Mouse (Mus musculus) heart, embryonic 11.5 days (tissue): ENCODE data around the gene Rab11fip3. TPM values are rescaled to one million over a fixed set of nuclear protein-coding genes. Genes with fewer than 3 reads are reported as not detected.
A peak's percentile ranks its signal among the peaks of the same experiment; 100 is the strongest.

Source experiments
- ATAC-seq: fragments of 200-750 bp; cut with Nextera tagmentation; replicated peaks from 2 replicates; pipeline ENCODE4 v1.8.0; 2017; ENCODE audit warnings: moderate library complexity; ENCODE audit not compliant: insufficient number of reproducible peaks, low FRiP score, low TSS enrichment
- H3K27ac ChIP-seq: fragments of 300-500 bp; sonication (generic); 2 replicates; pipeline ENCODE4 v1.5.1; 2014; ENCODE audit warnings: mild to moderate bottlenecking, low read depth, low read length
- H3K27me3 ChIP-seq: fragments of 300-500 bp; sonication (generic); 2 replicates; pipeline ENCODE4 v1.6.1; 2014; ENCODE audit warnings: mild to moderate bottlenecking, low read length, mixed read lengths; ENCODE audit not compliant: control insufficient read depth, insufficient read depth
- H3K36me3 ChIP-seq: fragments of 300-500 bp; sonication (generic); 2 replicates; pipeline ENCODE4 v1.6.1; 2014; ENCODE audit warnings: mild to moderate bottlenecking, low read length, moderate library complexity, mixed read lengths; ENCODE audit not compliant: control insufficient read depth, insufficient read depth
- H3K4me1 ChIP-seq: fragments of 300-500 bp; sonication (generic); 2 replicates; pipeline ENCODE4 v1.6.1; 2014; ENCODE audit warnings: low read length; ENCODE audit not compliant: control insufficient read depth, insufficient read depth
- H3K4me2 ChIP-seq: fragments of 300-500 bp; sonication (generic); 2 replicates; pipeline ENCODE4 v1.6.1; 2014; ENCODE audit warnings: mild to moderate bottlenecking, moderate library complexity
- H3K4me3 ChIP-seq: fragments of 300-500 bp; sonication (generic); 2 replicates; pipeline ENCODE4 v1.5.1; 2014; ENCODE audit warnings: low read depth, low read length
- H3K9ac ChIP-seq: fragments of 300-500 bp; sonication (generic); 2 replicates; pipeline ENCODE4 v1.6.1; 2014; ENCODE audit warnings: mild to moderate bottlenecking, low read depth, low read length, moderate library complexity
- H3K9me3 ChIP-seq: fragments of 300-500 bp; sonication (generic); replicated peaks from 2 replicates; pipeline ENCODE4 v1.6.1; 2016; ENCODE audit warnings: low read length; ENCODE audit not compliant: control insufficient read depth
- WGBS: fragments of 180-500 bp; shearing (Covaris S2); extraction: QIAGEN DNeasy Blood & Tissue Kit; methylation state at CpG from one replicate; pipeline ENCODE4 v1.1.7; 2014; ENCODE audit not compliant: insufficient replicate concordance; 5-methylcytosine and 5-hydroxymethylcytosine counted together
- polyA plus RNA-seq: library from polyadenylated mRNA; unstranded; fragments of >200 nt; fragmentation: Nextera tagmentation; extraction: Ambion mirVana; gene quantifications from 2 replicates; pipeline ENCODE4 v1.2.1, GENCODE M21; 2014

Rab11fip3 gene
- polyA plus RNA-seq, 1 experiment from 2014 or later = 11.9 TPM

- Histone ChIP-seq H3K27ac (peak within 1 kb of the TSS; percentile 50; the same call in 1 of the 2 replicates), H3K9me3 (no peaks in the 10 kb centered on the region), H3K4me3 (peak within 1 kb of the TSS; percentile 75), H3K27me3 (no peaks in the 10 kb centered on the region), H3K4me2 (peak within 1 kb of the TSS; percentile 88), H3K36me3 (0 out of 2 replicates have a peak, but pooled peaks cover 2% of the 10 kb centered on the region), H3K9ac (peak within 1 kb of the TSS; percentile 86), H3K4me1 (peaks cover 9% of the 10 kb centered on the region; the same call in 1 of the 2 replicates)
- 4% methylated on average over 47 of the region's 47 CpGs for WGBS
- peak; percentile 74 for ATAC-seq
Measured at GRCm38 (mm10) chr17:26095121-26095740, 25.9 kb upstream of the Rab11fip3 start, which contains the start of gene Nme4. TSS of gene Nme4 (minus strand) at chr17:26095602.

GRCm38 (mm10) chr17:26094531-26095110, 25.3 kb upstream of the Rab11fip3 start:
- H3K27ac ChIP-seq = no peak overlapping the region
- peaks cover 9% of the 10 kb centered on the region; the same call in 1 of the 2 replicates for H3K4me1 ChIP-seq
- H3K4me3 ChIP-seq = peak overlapping the region; percentile 75
- H3K36me3 ChIP-seq = 0 out of 2 replicates have a peak, but pooled peaks cover 2% of the 10 kb centered on the region
- peak overlapping the region; percentile 88 for H3K4me2 ChIP-seq
- no peaks in the 10 kb centered on the region for H3K9me3 ChIP-seq
- H3K27me3 ChIP-seq = no peaks in the 10 kb centered on the region
- ATAC-seq = 0 out of 2 replicates have a peak, but pooled peaks have one; percentile 3
- peak overlapping the region; percentile 86 for H3K9ac ChIP-seq
- 28% methylated on average over 9 of the region's 9 CpGs for WGBS

- ATAC-seq = peak; percentile 67
- H3K36me3 ChIP-seq = 0 out of 2 replicates have a peak, but pooled peaks cover 2% of the 10 kb centered on the region
- 2% methylated on average over 32 of the region's 32 CpGs for WGBS
- peak within 1 kb of the TSS; percentile 3 for H3K27ac ChIP-seq
- H3K4me3 ChIP-seq = peak within 1 kb of the TSS; percentile 48
- H3K4me1 ChIP-seq = 0 out of 2 replicates have a peak, but pooled peaks cover 5% of the 10 kb centered on the region
- H3K27me3 ChIP-seq = no peaks in the 10 kb centered on the region
- H3K9ac ChIP-seq = peak within 1 kb of the TSS; percentile 63
- H3K9me3 ChIP-seq = no peaks in the 10 kb centered on the region
- peak within 1 kb of the TSS; percentile 93 for H3K4me2 ChIP-seq
Measured at GRCm38 (mm10) chr17:26089905-26090632, 20.7 kb upstream of the Rab11fip3 start, which contains the start of gene Decr2. TSS of gene Decr2 (minus strand) at chr17:26090337.

GRCm38 (mm10) chr17:26087059-26087564, 17.8 kb upstream of the Rab11fip3 start:
- 86% methylated on average over 9 of the region's 9 CpGs for WGBS
- Histone ChIP-seq H3K27ac (no peak overlapping the region), H3K36me3 (peaks cover 3% of the 10 kb centered on the region; the same call in 1 of the 2 replicates), H3K27me3 (no peaks in the 10 kb centered on the region), H3K9ac (no peak overlapping the region), H3K4me3 (no peak overlapping the region), H3K9me3 (no peaks in the 10 kb centered on the region), H3K4me2 (no peak overlapping the region), H3K4me1 (no peaks in the 10 kb centered on the region)
- ATAC-seq = no peak

GRCm38 (mm10) chr17:26080867-26081266, 11.5 kb upstream of the Rab11fip3 start:
- no peaks in the 10 kb centered on the region for H3K4me1 ChIP-seq
- 0 out of 2 replicates have a peak, but pooled peaks cover 3% of the 10 kb centered on the region for H3K27me3 ChIP-seq
- ATAC-seq = no peak
- peaks cover 3% of the 10 kb centered on the region; the same call in 1 of the 2 replicates for H3K36me3 ChIP-seq
- H3K9ac ChIP-seq = no peak overlapping the region
- 19% methylated on average over 2 of the region's 2 CpGs for WGBS
- no peak overlapping the region for H3K4me2 ChIP-seq
- H3K9me3 ChIP-seq = no peaks in the 10 kb centered on the region
- H3K4me3 ChIP-seq = no peak overlapping the region
- no peak overlapping the region for H3K27ac ChIP-seq

- WGBS = 72% methylated on average over 2 of the region's 2 CpGs
- Histone ChIP-seq H3K9me3 (no peaks in the 10 kb centered on the region), H3K9ac (no peak overlapping the region), H3K27ac (no peak overlapping the region), H3K4me3 (no peak overlapping the region), H3K4me2 (no peak overlapping the region), H3K27me3 (0 out of 2 replicates have a peak, but pooled peaks cover 3% of the 10 kb centered on the region), H3K36me3 (peaks cover 3% of the 10 kb centered on the region; the same call in 1 of the 2 replicates), H3K4me1 (no peaks in the 10 kb centered on the region)
- ATAC-seq = no peak
Measured at GRCm38 (mm10) chr17:26078851-26079250, 9.5 kb upstream of the Rab11fip3 start.

- H3K4me3 ChIP-seq = no peak overlapping the region
- no peak for ATAC-seq
- H3K36me3 ChIP-seq = no peaks in the 10 kb centered on the region
- H3K9ac ChIP-seq = no peak overlapping the region
- H3K4me1 ChIP-seq = no peaks in the 10 kb centered on the region
- H3K9me3 ChIP-seq = no peaks in the 10 kb centered on the region
- H3K4me2 ChIP-seq = no peak overlapping the region
- H3K27me3 ChIP-seq = peaks cover 3% of the 10 kb centered on the region; the same call in 1 of the 2 replicates
- no peak overlapping the region for H3K27ac ChIP-seq
- 54% methylated on average over 3 of the region's 3 CpGs for WGBS
Measured at GRCm38 (mm10) chr17:26075246-26075645, 5.9 kb upstream of the Rab11fip3 start.

- Histone ChIP-seq H3K4me1 (peaks cover 27% of the 10 kb centered on the region), H3K4me3 (peak overlapping the region; percentile 86), H3K36me3 (no peaks in the 10 kb centered on the region), H3K4me2 (peak overlapping the region; percentile 100), H3K27me3 (peaks cover 4% of the 10 kb centered on the region; the same call in 1 of the 2 replicates), H3K9me3 (no peaks in the 10 kb centered on the region), H3K27ac (no peak overlapping the region), H3K9ac (no peak overlapping the region)
- no peak for ATAC-seq
- WGBS = 22% methylated on average over 6 of the region's 6 CpGs
Measured at GRCm38 (mm10) chr17:26070136-26070535, 781 bp upstream of the Rab11fip3 start.
